Mouse (Mus musculus): Measurements from ENCODE around the gene Plpp3. TPM values are rescaled to one million over a fixed set of nuclear protein-coding genes. Genes with fewer than 3 reads are reported as not detected.

Gene Plpp3
- polyA plus RNA-seq, 1 experiment from 2014 or later: 95.1 TPM

DNA sequence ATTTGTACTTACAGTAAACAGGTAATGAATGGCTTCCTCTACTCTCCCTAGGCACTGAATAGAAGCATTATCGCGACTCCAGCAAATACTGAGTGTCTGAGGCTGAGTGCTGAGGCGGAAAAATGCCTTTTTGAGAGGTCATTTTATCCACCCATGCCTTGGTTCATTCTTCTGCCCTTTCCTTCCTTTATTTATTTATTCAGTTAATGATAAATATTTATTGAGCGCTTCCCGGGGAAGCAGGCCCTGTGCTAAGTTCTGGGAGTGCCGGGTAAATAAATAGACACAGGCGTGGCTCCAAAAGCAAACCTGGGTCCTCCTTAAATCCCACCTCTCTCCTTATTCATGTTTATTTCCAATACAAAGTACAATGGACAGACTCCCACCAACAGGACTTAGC, 27.9 kb upstream of the Plpp3 start:
- Histone ChIP-seq H3K4me1 (replicated peaks) (no peaks in the 10 kb centered on the region), H3K4me2 (no peak overlapping the region), H3K9ac (no peak overlapping the region), H3K27ac (replicated peaks) (no peak overlapping the region), H3K9me3 (no peaks in the 10 kb centered on the region), H3K36me3 (no peaks in the 10 kb centered on the region), H3K27me3 (no peaks in the 10 kb centered on the region), H3K4me3 (no peak overlapping the region)
- no peak for ATAC-seq (ENCODE audit: low FRiP score, low read depth)
- WGBS: 68% methylated on average over 7 of the region's 7 CpGs

DNA sequence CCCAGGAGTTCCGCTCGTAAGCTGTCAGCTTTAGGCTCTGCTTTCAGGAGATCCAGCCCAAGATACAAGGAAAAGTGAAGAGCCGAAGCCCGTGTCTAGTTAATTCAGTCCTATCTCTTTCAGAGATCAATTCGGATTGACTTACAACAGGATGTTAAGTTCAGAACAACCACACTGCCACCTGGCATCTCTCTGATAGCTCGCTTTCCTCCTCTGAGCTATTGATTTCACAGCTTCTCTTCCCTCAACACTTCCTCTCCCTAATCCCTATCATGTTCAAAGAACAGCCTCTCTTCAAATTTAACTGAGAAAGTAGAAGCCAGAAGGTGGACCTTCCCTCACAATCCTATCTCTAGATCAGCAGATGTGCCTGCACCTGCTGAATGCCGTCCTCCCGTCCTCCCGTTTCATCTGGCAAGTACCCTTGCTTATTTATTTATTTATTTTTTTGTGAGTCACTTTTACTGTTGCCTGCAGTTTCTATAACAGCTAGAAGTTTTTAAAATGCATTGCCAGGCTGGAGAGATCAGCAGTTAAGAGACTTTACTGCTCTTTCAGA, 25.3 kb upstream of the Plpp3 start:
- Histone ChIP-seq H3K9ac (no peak overlapping the region), H3K36me3 (no peaks in the 10 kb centered on the region), H3K4me2 (no peak overlapping the region), H3K9me3 (no peaks in the 10 kb centered on the region), H3K27ac (replicated peaks) (no peak overlapping the region), H3K4me1 (replicated peaks) (no peaks in the 10 kb centered on the region), H3K4me3 (no peak overlapping the region), H3K27me3 (no peaks in the 10 kb centered on the region)
- 86% methylated on average over 9 of the region's 9 CpGs for WGBS
- ATAC-seq (ENCODE audit: low FRiP score, low read depth): no peak

DNA sequence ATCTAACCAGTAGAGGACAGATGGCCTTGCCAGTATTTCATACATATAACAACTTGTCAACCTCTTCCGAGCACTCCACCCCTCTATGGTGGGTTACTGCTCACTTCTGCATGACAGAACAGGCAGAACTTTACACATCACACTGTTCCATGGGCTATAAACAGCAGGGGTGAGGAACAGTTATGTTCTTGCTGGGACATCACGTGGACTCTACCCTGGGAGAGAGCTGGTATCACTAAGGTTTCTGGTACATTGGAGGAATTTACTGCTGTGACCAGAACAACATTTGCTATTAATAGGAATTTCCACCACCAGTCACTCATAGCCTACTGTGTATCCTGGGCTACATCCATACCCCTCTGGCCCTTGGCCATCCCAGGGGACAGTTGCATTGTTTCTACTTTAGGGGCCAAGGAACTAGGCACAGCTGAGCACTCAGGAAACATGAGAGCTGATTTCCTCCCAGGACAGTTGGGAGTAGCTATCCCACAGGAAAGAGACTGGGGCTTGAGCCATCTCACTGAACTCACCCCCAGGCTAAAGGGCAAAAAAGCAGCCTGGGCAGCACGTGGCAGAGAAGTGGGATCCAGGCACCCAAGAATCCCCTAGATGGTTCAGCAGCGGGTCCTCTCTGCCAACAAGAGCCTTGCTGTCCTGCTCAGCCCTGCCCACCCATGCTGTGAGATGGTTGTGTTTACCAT, 23.6 kb upstream of the Plpp3 start:
- Histone ChIP-seq H3K27me3 (no peaks in the 10 kb centered on the region), H3K9me3 (no peaks in the 10 kb centered on the region), H3K27ac (replicated peaks) (no peak overlapping the region), H3K9ac (no peak overlapping the region), H3K36me3 (no peaks in the 10 kb centered on the region), H3K4me3 (no peak overlapping the region), H3K4me1 (replicated peaks) (no peaks in the 10 kb centered on the region), H3K4me2 (no peak overlapping the region)
- no peak for ATAC-seq (ENCODE audit: low FRiP score, low read depth)
- 82% methylated on average over 4 of the region's 4 CpGs for WGBS

DNA sequence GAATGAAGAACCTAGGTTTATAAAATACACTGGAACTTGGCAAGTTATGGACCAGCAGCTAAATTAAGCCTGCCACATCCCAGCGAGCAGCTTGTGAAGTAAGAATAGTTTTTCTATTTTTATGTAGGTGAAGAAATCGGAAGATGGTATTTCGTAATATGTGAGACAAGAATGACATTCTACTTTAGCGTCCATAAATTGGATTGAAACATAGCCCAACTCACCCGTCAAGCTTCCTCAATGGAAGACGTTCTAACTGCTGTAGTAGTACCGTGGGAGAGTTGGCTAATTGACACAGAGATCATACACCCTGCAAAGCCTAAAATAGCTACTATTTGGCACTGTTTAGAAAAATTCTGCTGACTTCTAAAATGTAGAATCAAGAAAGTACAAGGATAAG, 7.7 kb upstream of the Plpp3 start:
- no peak overlapping the region for H3K9ac ChIP-seq

DNA sequence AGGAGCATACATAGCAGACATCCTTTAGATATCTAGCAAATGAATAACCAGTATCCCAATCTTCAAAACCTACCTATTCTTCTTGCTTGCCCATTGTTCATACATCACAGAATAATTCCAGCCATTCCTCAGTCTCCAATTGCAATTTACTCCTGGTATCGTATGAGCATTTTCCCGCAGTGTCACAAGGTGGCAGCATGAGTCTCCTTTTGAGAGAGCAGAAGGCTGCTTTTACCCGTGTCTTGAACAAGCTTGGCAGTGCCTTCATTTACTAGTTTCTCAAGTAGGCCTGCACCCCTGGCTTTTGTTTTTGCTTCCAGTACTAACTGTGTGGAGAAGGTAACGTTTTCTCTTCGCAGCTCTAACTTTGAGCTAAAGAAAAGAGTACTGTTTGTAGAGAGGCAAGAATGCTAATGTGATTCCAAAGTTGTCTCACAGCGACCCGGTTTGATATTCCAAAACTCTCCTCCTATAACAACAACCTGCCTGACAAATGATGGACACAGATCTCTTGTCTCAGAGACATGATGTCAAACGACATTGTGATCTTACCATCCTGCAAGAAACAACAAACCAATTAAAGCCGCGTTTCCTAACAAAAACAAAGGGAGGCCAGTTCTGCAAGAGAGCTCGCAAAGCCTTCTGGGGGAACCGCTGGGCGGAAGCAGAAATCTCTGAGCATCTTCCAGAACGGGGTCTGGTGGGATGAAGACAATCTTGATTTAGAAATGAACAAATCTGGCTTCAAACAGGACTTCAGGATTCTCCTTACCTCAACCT, 5.0 kb upstream of the Plpp3 start:
- 0 out of 2 replicates have a peak, but pooled peaks have one; percentile 59 for ATAC-seq (ENCODE audit: low FRiP score, low read depth)
- 0 out of 2 replicates have a peak, but pooled peaks cover 3% of the 10 kb centered on the region for H3K4me1 ChIP-seq (replicated peaks)
- 43% methylated on average over 14 of the region's 14 CpGs for WGBS

More for the DNA sequence above, 7.7 kb upstream of the Plpp3 start:
- no peak overlapping the region for H3K27ac ChIP-seq (replicated peaks)
- H3K4me2 ChIP-seq: no peak overlapping the region
- H3K4me1 ChIP-seq (replicated peaks): no peaks in the 10 kb centered on the region
- H3K9me3 ChIP-seq: no peaks in the 10 kb centered on the region
- WGBS: 90% methylated on average over 7 of the region's 7 CpGs
- H3K4me3 ChIP-seq: no peak overlapping the region
- H3K27me3 ChIP-seq: no peaks in the 10 kb centered on the region
- no peaks in the 10 kb centered on the region for H3K36me3 ChIP-seq
- no peak for ATAC-seq (ENCODE audit: low FRiP score, low read depth)

DNA sequence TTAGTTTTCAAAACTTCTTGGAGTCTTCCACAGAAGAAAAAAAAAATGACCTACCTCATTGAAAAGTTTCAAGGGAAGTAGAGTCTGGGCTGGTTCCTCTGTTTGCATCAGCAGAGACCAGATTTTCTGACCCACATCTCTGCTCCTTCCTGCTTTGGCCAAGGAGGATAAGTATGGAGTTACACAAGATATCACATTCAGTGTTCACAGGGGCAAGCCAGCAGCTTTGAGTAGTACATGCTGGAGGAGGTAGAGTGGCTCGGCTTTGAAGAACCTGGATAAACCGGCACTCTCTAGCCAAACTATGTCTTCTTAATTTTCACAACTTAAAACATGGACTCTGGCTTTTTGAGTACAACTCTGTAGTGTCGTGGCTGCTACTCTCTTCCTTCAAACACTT, 3.9 kb upstream of the Plpp3 start:
- no peak for ATAC-seq (ENCODE audit: low FRiP score, low read depth)
- Histone ChIP-seq H3K36me3 (no peaks in the 10 kb centered on the region), H3K9me3 (no peaks in the 10 kb centered on the region), H3K4me1 (replicated peaks) (0 out of 2 replicates have a peak, but pooled peaks cover 3% of the 10 kb centered on the region), H3K9ac (no peak overlapping the region), H3K4me3 (no peak overlapping the region), H3K27ac (replicated peaks) (no peak overlapping the region), H3K27me3 (no peaks in the 10 kb centered on the region), H3K4me2 (no peak overlapping the region)
- WGBS: 90% methylated on average over 3 of the region's 3 CpGs

More for the DNA sequence above, 5.0 kb upstream of the Plpp3 start:
- H3K27me3 ChIP-seq: no peaks in the 10 kb centered on the region
- no peak overlapping the region for H3K4me3 ChIP-seq
- H3K36me3 ChIP-seq: no peaks in the 10 kb centered on the region
- no peaks in the 10 kb centered on the region for H3K9me3 ChIP-seq
- no peak overlapping the region for H3K27ac ChIP-seq (replicated peaks)
- H3K9ac ChIP-seq: no peak overlapping the region
- H3K4me2 ChIP-seq: no peak overlapping the region

DNA sequence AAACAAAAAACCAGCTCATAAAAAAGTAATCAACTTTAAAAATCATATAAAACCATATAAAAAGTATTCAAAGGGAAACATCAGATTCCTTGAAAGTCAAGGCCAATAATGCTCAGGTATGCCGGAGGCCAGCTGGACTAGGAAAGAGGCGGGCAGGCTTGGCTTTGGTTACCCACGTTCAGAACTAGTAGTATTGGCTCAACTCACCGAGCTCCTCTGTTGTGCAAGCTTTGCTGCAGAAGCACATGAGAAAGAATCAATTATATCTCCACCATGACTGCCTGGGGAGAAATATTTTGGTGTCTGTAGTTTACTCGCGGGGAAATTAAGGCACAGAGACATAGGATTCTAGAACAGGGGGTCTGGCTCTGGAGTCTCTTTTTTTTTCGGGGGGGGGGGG, 866 bp upstream of the Plpp3 start:
- H3K36me3 ChIP-seq: no peaks in the 10 kb centered on the region
- whole genome bisulfite sequencing: 74% methylated on average over 7 of the region's 7 CpGs
- no peak for ATAC-seq (ENCODE audit: low FRiP score, low read depth)
- peaks cover 16% of the 10 kb centered on the region for H3K4me1 ChIP-seq (replicated peaks)
- H3K4me3 ChIP-seq: no peak overlapping the region
- H3K27ac ChIP-seq (replicated peaks): no peak overlapping the region
- peak overlapping the region; percentile 86; the same call in 1 of the 2 replicates for H3K4me2 ChIP-seq
- 0 out of 2 replicates have a peak, but pooled peaks cover 2% of the 10 kb centered on the region for H3K27me3 ChIP-seq
- no peaks in the 10 kb centered on the region for H3K9me3 ChIP-seq
- no peak overlapping the region for H3K9ac ChIP-seq

DNA sequence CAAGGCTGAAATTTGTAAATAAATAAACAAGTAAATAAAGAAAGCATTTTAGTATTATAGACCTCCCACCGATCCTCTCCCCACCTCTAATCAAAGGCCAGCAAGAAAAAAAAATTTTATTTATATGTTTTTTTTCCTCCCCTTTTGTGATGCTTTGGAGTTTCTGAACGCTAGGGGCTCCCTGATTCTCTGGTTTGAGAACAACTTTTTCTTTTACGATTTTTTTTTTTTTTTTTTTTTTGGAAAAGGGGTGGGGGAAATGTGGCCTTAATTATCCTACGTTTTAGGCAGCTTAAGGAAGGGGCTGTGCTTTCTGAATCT, 232 bp upstream of the Plpp3 start:
- Histone ChIP-seq H3K4me3 (peak overlapping the region; percentile 75), H3K9ac (peak overlapping the region; percentile 72), H3K27me3 (0 out of 2 replicates have a peak, but pooled peaks cover 2% of the 10 kb centered on the region), H3K4me1 (replicated peaks) (peaks cover 16% of the 10 kb centered on the region), H3K4me2 (peak overlapping the region; percentile 86), H3K9me3 (no peaks in the 10 kb centered on the region), H3K27ac (replicated peaks) (peak overlapping the region; percentile 84), H3K36me3 (no peaks in the 10 kb centered on the region)
- no peak for ATAC-seq (ENCODE audit: low FRiP score, low read depth)
- under 1% methylated on average over 4 of the region's 4 CpGs for WGBS

DNA sequence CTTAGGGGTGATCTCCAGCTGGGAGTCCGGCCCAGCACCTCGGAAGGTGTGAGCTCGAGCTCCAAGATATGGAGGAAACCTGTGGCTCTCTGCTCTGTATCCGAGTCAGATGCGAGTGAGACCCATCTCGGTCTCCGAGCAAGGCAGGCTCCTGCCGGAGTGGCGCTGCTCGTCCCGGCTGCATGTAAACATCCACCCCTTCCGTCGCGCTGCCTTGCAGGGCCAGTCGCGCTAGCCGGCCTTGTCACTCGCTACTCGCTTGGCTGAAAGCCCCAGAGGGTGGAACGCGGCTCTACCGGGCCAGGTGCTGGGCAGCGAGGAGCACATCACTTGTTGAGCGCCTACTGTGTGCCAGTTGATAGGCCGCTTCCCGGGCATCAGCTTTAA, 1.0 kb downstream of the Plpp3 start:
- peak; percentile 79 for ATAC-seq (ENCODE audit: low FRiP score, low read depth)
- Histone ChIP-seq H3K4me1 (replicated peaks) (peaks cover 20% of the 10 kb centered on the region), H3K9me3 (no peaks in the 10 kb centered on the region), H3K27ac (replicated peaks) (peak overlapping the region; percentile 84), H3K9ac (peak overlapping the region; percentile 72), H3K36me3 (no peaks in the 10 kb centered on the region), H3K4me2 (peak overlapping the region; percentile 86), H3K4me3 (peak overlapping the region; percentile 75), H3K27me3 (0 out of 2 replicates have a peak, but pooled peaks cover 2% of the 10 kb centered on the region)
- under 1% methylated on average over 26 of the region's 26 CpGs for WGBS

DNA sequence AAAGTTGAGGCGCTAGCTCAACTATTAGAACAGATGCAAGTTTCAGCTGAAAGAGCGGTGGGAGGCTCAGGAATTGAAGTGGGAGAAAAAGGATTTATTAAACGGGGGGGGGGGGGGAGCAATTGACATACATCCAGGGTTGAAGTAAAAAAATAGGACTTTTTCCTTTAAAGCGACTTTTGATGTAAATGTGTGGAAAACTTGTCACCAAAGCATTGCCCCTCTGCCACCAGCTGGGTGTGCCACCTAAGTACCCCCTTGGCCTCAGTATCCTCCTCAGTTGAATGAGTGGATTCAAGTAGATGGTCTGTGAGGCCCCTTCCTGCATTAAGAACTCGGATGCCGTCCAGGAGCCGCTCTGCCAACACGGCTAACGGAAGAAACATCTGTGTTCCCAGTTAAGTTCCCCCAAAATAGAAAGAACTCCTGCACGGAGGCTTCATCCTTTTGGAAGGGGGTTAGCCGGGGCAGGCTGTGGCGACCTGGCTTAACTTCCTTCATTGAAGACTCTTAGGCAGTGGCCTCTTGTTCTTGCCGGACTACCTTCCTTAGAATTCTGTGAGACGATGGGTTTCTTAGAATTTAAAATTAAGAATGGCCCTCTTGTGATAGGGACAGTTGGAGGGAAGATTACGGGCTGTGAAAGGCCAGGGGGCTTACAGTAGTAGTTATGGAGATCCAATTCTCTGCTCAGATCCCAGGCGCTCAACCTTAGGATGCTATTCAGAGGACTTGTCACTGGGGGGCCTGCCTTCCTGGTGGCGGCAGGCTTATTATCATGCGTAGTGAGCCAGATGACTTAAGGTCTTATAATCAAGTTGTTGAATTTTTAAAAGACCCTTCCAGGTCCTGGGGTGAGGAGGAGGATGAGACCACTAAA, 1.7 kb downstream of the Plpp3 start:
- Histone ChIP-seq H3K4me3 (peak overlapping the region; percentile 75), H3K4me1 (replicated peaks) (peaks cover 20% of the 10 kb centered on the region), H3K9ac (peak overlapping the region; percentile 72), H3K27ac (replicated peaks) (peak overlapping the region; percentile 84), H3K4me2 (peak overlapping the region; percentile 86), H3K27me3 (0 out of 2 replicates have a peak, but pooled peaks cover 2% of the 10 kb centered on the region), H3K36me3 (no peaks in the 10 kb centered on the region), H3K9me3 (no peaks in the 10 kb centered on the region)
- ATAC-seq (ENCODE audit: low FRiP score, low read depth): no peak
- under 1% methylated on average over 18 of the region's 18 CpGs for WGBS

DNA sequence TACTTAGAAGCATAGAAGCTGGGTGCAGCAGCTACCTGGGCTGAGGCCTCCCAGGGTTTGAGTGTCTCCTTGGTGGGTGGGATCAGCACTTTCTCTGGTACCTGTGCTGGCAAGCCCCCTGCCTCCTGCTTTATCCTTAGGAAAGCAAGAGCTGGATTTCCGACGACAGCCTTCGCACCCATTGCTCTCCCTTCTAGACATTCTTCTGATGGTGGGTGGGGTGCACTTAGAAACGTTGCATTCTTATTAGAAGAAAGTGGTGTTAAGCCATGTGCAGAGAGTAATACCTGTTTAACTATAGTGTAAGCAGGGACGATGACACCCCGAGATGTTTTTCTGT, 2.4 kb downstream of the Plpp3 start:
- H3K4me3 ChIP-seq: peak overlapping the region; percentile 75
- 22% methylated on average over 6 of the region's 6 CpGs for WGBS
- H3K9me3 ChIP-seq: no peaks in the 10 kb centered on the region
- H3K4me1 ChIP-seq (replicated peaks): peaks cover 20% of the 10 kb centered on the region
- peak overlapping the region; percentile 86 for H3K4me2 ChIP-seq
- H3K27ac ChIP-seq (replicated peaks): peak overlapping the region; percentile 55; the same call in 1 of the 2 replicates
- 0 out of 2 replicates have a peak, but pooled peaks cover 2% of the 10 kb centered on the region for H3K27me3 ChIP-seq
- H3K36me3 ChIP-seq: no peaks in the 10 kb centered on the region
- no peak for ATAC-seq (ENCODE audit: low FRiP score, low read depth)
- H3K9ac ChIP-seq: peak overlapping the region; percentile 72
